Mouse (Mus musculus): ENCODE measurements around the gene Metrnl. TPM values are rescaled to one million over a fixed set of nuclear protein-coding genes. Genes with fewer than 3 reads are reported as not detected.

Metrnl gene
- polyA plus RNA-seq, 1 experiment from 2014 or later, result 14.1 TPM

DNA sequence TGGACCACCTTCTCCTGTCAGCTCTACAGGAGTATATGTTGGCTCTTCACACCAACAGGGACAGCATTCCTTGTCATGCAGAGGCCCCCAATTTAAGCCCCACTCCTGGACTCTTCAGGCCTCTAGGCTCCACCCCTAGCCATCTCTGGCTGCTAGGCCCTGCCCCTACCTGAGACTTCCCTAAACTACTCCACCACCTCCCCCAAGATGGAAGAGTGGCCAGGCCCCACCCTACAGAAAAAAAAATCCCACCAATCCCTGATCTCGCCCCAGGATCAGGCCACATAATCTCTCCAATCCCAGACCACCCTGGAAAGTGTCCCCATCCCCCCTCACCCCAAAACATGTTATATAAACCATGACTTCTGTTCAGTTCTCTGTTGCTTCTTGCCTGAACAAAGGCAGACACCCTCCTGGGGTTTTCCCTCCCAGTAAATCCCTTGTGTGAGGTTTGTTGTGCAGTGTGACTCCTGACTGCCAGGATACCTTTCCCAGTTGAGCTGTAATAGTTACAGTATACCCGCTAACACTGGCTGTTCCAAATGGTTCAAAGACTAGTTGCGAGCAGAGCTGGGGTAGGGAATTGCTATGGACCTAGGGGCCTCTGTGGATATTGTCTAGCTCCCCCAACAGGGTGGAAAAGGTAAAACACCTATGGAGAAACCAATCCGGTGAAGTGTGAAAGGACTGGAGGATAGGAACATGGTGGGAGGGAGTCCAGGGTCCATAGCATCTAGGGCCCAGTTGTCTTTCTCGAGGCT lies 5.9 kb upstream of the Metrnl start:
- no peak overlapping the region for H3K4me2 ChIP-seq
- no peaks in the 10 kb centered on the region for H3K36me3 ChIP-seq (replicated peaks)
- H3K4me3 ChIP-seq, result no peak overlapping the region
- no peaks in the 10 kb centered on the region for H3K27me3 ChIP-seq (replicated peaks)
- no peak overlapping the region for H3K27ac ChIP-seq
- no peaks in the 10 kb centered on the region for H3K9me3 ChIP-seq
- H3K9ac ChIP-seq, result no peak overlapping the region
- no peaks in the 10 kb centered on the region for H3K4me1 ChIP-seq
- 82% methylated on average over 5 of the region's 5 CpGs for WGBS
- ATAC-seq (replicated peaks), result no peak

GRCm38 (mm10) chr11:121697271-121697670 lies 4.1 kb upstream of the Metrnl start:
- Histone ChIP-seq H3K4me3 (no peak overlapping the region), H3K36me3 (replicated peaks) (no peaks in the 10 kb centered on the region), H3K4me1 (0 out of 2 replicates have a peak, but pooled peaks cover 4% of the 10 kb centered on the region), H3K27me3 (replicated peaks) (no peaks in the 10 kb centered on the region), H3K9me3 (no peaks in the 10 kb centered on the region), H3K9ac (no peak overlapping the region), H3K4me2 (no peak overlapping the region), H3K27ac (no peak overlapping the region)
- no peak for ATAC-seq (replicated peaks)
- WGBS, result 85% methylated on average over 4 of the region's 4 CpGs

DNA sequence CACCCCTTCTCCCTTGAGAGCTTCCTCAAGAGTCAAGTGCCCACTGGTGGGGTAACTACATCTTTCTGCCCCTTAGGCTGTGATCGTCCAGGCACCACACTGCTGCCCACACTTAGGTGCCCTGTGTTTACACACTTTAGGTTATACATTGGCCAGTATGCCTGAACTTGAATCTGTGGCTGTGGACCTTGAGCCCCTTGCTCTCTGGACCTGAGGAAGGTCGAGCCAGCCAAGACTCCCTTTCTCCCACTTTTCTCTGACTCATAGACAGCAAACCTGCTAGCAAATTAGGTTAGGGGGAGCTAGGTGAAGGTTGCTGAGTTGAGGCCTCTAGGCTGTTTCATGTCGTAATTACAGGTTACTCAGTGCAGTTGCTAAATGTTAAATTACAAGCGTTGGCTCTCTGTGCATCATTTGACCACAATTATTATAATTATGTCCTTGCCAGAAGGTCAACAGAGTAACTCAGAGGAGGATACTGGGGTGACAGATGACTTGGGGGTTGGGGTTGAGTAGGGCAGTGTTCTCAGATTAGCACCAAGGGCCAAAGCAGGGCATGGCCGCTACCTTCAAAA lies 2.9 kb upstream of the Metrnl start:
- Histone ChIP-seq H3K4me1 (peaks cover 12% of the 10 kb centered on the region), H3K27ac (no peak overlapping the region), H3K4me3 (no peak overlapping the region), H3K4me2 (no peak overlapping the region), H3K36me3 (replicated peaks) (no peaks in the 10 kb centered on the region), H3K27me3 (replicated peaks) (0 out of 2 replicates have a peak, but pooled peaks cover 6% of the 10 kb centered on the region), H3K9ac (no peak overlapping the region), H3K9me3 (no peaks in the 10 kb centered on the region)
- no peak for ATAC-seq (replicated peaks)
- WGBS, result 81% methylated on average over 5 of the region's 5 CpGs

DNA sequence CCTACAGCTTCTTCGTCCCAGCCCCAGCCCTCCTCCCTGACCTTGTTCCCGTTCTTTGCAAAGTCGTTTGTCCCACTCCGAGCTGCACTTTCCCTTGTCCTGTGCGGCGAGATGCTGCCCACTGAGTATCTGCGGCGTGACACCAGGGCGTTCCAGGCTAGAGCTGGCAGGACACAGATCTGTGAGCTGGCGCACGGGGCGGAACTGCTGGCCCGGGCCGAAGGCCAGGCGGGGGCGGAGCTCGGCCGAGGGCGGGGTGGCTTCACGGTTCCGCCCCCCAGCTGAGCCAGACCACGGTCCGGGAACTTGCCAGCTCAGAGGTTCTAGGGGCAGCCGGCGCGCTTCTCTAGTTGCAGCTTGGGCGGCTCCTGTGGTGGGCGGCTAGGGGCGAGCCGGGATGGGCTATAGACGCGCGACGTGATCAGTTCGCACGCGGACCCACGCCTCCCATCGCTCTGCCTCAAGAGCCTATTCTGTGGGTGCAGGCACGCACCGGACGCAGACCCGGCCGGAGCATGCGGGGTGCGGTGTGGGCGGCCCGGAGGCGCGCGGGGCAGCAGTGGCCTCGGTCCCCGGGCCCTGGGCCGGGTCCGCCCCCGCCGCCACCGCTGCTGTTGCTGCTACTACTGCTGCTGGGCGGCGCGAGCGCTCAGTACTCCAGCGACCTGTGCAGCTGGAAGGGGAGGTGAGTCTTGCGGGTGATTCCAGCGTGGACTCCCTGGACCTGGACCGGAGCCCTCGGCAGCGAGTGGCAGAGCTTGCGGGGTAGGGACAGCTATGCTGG lies 959 bp downstream of the Metrnl start:
- ATAC-seq (replicated peaks), result peak; percentile 84
- Histone ChIP-seq H3K4me3 (peak overlapping the region; percentile 67), H3K4me2 (peak overlapping the region; percentile 99), H3K27ac (peak overlapping the region; percentile 35; the same call in 1 of the 2 replicates), H3K4me1 (peaks cover 21% of the 10 kb centered on the region), H3K27me3 (replicated peaks) (peaks cover 19% of the 10 kb centered on the region), H3K9ac (peak overlapping the region; percentile 72), H3K36me3 (replicated peaks) (no peaks in the 10 kb centered on the region), H3K9me3 (no peaks in the 10 kb centered on the region)
- under 1% methylated on average over 69 of the region's 69 CpGs for WGBS

GRCm38 (mm10) chr11:121702895-121703618 lies 1.7 kb downstream of the Metrnl start:
- peak; percentile 53 for ATAC-seq (replicated peaks)

DNA sequence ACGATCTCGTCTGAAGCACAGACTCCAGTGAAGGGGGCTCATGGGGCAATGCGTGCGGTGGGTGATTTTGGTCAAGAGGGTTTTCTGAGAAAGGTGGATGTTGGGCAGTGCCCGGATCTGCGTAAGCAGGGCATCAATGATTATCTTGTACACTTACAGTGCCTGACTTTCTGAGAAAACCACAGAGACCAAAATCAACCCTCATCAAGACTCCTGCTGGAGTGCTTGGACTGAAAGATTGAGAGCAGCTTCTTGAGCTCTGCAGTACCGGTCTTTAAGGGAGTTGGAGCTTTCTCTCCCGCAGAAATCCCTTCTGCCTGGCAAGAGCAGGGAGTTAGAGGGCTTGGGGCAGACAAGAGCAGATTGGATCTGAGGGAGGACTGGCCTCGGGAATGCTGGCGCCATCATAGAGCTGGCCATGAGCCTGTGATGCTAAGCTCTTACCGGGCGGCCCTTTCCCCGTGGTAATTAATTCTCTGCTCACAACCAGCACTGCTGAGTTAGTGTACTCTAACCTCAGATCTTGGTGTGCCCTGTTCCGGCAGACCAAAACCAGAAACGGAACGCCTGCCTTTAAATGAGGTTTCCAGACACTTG lies 2.4 kb downstream of the Metrnl start:
- H3K27ac ChIP-seq, result peak overlapping the region; percentile 9; the same call in 1 of the 2 replicates
- peak overlapping the region; percentile 99 for H3K4me2 ChIP-seq
- H3K36me3 ChIP-seq (replicated peaks), result no peaks in the 10 kb centered on the region
- 0 out of 2 replicates have a peak, but pooled peaks have one; percentile 5 for ATAC-seq (replicated peaks)
- H3K4me1 ChIP-seq, result peaks cover 21% of the 10 kb centered on the region
- peak overlapping the region; percentile 67 for H3K4me3 ChIP-seq
- no peaks in the 10 kb centered on the region for H3K9me3 ChIP-seq
- peak overlapping the region; percentile 72 for H3K9ac ChIP-seq
- WGBS, result 15% methylated on average over 16 of the region's 16 CpGs
- H3K27me3 ChIP-seq (replicated peaks), result peaks cover 19% of the 10 kb centered on the region

More at GRCm38 (mm10) chr11:121702895-121703618, 1.7 kb downstream of the Metrnl start:
- Histone ChIP-seq H3K9me3 (no peaks in the 10 kb centered on the region), H3K4me2 (peak overlapping the region; percentile 99), H3K36me3 (replicated peaks) (no peaks in the 10 kb centered on the region), H3K4me3 (peak overlapping the region; percentile 67), H3K4me1 (peaks cover 21% of the 10 kb centered on the region), H3K9ac (peak overlapping the region; percentile 72), H3K27me3 (replicated peaks) (peaks cover 19% of the 10 kb centered on the region), H3K27ac (peak overlapping the region; percentile 35)
- under 1% methylated on average over 40 of the region's 40 CpGs for WGBS

DNA sequence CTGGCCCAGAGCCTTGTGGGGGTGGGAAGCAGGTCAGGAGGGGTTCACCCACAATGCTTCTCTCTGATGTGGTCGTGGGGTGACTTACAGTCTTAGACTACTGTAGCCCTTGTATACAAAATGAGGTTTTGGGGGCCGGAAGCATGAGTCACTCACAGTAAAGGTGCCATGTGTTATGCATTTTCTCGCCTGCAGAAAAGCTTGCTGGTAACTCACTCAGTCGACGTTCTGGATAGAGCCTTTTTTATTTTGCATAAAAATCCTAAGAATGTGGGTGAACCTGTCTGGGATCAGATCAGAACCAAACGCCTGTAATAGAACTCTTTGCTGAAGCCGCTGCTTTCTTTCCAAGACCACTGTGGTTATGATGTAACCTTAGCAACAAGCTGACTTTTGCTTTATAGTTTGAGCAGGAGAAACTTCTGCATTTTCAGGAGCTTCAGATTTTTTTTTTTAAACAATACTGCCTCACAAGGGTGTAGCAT lies 5.2 kb downstream of the Metrnl start:
- Histone ChIP-seq H3K4me3 (no peak overlapping the region), H3K9ac (no peak overlapping the region), H3K9me3 (no peaks in the 10 kb centered on the region), H3K27me3 (replicated peaks) (peaks cover 19% of the 10 kb centered on the region), H3K4me1 (peaks cover 21% of the 10 kb centered on the region), H3K4me2 (no peak overlapping the region), H3K27ac (no peak overlapping the region), H3K36me3 (replicated peaks) (no peaks in the 10 kb centered on the region)
- ATAC-seq (replicated peaks), result no peak
- WGBS, result 43% methylated on average over 7 of the region's 7 CpGs

- Histone ChIP-seq H3K9me3 (no peaks in the 10 kb centered on the region), H3K4me1 (peaks cover 1% of the 10 kb centered on the region; the same call in 1 of the 2 replicates), H3K9ac (no peak overlapping the region), H3K4me3 (no peak overlapping the region), H3K27ac (no peak overlapping the region), H3K36me3 (replicated peaks) (no peaks in the 10 kb centered on the region), H3K27me3 (replicated peaks) (peaks cover 7% of the 10 kb centered on the region), H3K4me2 (no peak overlapping the region)
- no peak for ATAC-seq (replicated peaks)
- 80% methylated on average over 4 of the region's 4 CpGs for whole genome bisulfite sequencing
These were observed 7.9 kb downstream of the Metrnl start for GRCm38 (mm10) chr11:121709278-121709677.

- H3K27ac ChIP-seq, result no peak overlapping the region
- no peaks in the 10 kb centered on the region for H3K27me3 ChIP-seq (replicated peaks)
- 96% methylated on average over 5 of the region's 5 CpGs for WGBS
- no peak for ATAC-seq (replicated peaks)
- H3K4me1 ChIP-seq, result no peaks in the 10 kb centered on the region
- no peak overlapping the region for H3K4me2 ChIP-seq
- H3K9me3 ChIP-seq, result no peaks in the 10 kb centered on the region
- no peaks in the 10 kb centered on the region for H3K36me3 ChIP-seq (replicated peaks)
- no peak overlapping the region for H3K9ac ChIP-seq
- no peak overlapping the region for H3K4me3 ChIP-seq
These were observed 8.9 kb downstream of the Metrnl start for GRCm38 (mm10) chr11:121710245-121710644.

DNA sequence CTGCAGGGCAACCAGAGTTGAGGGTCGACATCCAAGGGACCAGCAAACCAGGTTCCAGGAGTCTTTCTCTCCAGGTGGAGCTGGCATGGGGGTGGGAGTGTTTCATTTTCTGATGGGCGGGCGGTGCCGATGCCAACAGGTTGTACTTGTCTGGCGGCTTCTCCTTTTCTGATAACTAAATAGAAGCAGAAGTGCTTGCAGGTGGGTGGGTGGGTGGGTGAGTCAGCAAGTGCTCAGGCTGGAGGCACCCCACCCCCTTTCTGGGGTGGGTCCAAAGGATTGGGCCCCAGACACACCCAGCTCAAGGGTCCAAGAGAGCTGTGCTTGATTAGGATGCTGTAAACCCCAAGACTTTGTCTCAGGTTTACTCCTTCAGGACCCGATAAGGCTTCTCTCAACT lies 11.6 kb downstream of the Metrnl start:
- WGBS, result 93% methylated on average over 6 of the region's 6 CpGs
- Histone ChIP-seq H3K36me3 (replicated peaks) (no peaks in the 10 kb centered on the region), H3K4me1 (no peaks in the 10 kb centered on the region), H3K27me3 (replicated peaks) (no peaks in the 10 kb centered on the region), H3K9me3 (no peaks in the 10 kb centered on the region), H3K9ac (no peak overlapping the region), H3K4me2 (no peak overlapping the region), H3K4me3 (no peak overlapping the region), H3K27ac (no peak overlapping the region)
- ATAC-seq (replicated peaks), result no peak

- H3K36me3 ChIP-seq (replicated peaks), result no peaks in the 10 kb centered on the region
These were observed 12.2 kb downstream of the Metrnl start for GRCm38 (mm10) chr11:121713569-121713968.

More at GRCm38 (mm10) chr11:121713569-121713968, 12.2 kb downstream of the Metrnl start:
- H3K9me3 ChIP-seq, result no peaks in the 10 kb centered on the region
- H3K27ac ChIP-seq, result no peak overlapping the region
- no peak overlapping the region for H3K4me2 ChIP-seq
- no peak overlapping the region for H3K4me3 ChIP-seq
- WGBS, result 92% methylated on average over 2 of the region's 2 CpGs
- H3K9ac ChIP-seq, result no peak overlapping the region
- H3K4me1 ChIP-seq, result no peaks in the 10 kb centered on the region
- H3K27me3 ChIP-seq (replicated peaks), result no peaks in the 10 kb centered on the region
- no peak for ATAC-seq (replicated peaks)
